Mouse (Mus musculus) right cerebral cortex, postnatal 10 days (tissue): ENCODE measurements at regions not wholly inside any gene's neighbourhood (a gene's known extent, or its start where the extent isn't known, plus 50 kb on each side); places are given as distances from the start of the nearest gene placed in this dataset.

Experiments used
- DNase-seq, 2 experiments: peaks; one replicate each; pipeline ENCODE4 v3.0.0; 2021; ENCODE audit warnings: low spot score in 2 of 2

DNA sequence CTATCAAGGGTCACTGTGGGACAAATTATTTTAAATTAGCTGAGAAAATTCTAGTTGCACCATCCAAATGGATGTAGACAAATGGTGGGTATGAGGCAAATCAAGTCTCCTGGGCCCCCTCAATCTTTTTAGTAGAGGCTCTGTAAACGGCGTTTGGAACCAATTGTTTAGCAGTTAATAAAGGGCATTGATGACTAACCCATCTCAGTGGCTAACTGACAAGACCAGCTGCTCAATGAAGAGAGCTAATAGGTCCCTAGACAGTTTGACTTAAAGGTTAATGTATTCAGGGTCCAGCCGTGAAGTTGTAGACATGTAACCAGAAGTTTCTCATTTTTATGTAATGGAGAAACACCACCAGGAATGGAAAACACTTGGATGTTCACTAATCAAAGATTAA, 332.6 kb upstream of the Gm21961 start:
- DNase-seq, result no peak

DNA sequence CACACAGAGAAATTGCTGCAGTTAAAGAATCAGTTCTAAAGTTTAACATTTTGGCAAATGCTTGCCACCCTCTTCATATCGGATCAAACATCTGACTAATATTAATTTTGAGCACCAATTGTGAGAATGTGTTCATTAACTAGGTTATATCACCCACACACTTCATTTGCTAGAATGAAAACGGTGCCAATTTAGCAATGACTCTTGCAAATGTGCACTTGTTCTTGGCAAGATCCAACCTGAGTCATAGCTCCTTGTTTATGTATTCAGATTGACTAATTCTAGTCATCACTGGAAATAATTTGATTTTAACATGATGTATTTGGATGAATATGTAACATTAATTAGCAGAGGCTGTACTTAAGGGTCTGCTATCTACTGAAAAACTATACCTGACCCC, 327.8 kb upstream of the Gm21961 start:
- DNase-seq, result no peak

DNA sequence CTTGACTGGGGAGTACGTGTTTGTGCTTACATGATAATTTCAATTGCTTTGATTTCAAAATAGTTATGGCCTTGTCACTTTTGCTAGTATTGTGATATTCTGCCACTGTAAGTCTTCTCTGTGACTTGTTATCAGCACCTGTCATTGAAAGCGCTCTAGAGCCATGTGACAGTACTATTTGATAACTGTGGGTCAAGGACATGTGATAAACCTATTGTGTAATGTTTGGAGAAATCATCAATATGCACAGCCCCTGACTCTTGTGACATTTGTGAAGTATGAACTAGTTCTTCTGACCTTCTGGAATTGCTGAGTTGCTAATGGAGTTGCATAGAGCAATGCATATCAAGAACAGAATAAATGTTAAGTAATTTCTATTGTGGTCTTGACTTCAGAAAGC, 319.4 kb upstream of the Gm21961 start:
- DNase-seq, result no peak

DNA sequence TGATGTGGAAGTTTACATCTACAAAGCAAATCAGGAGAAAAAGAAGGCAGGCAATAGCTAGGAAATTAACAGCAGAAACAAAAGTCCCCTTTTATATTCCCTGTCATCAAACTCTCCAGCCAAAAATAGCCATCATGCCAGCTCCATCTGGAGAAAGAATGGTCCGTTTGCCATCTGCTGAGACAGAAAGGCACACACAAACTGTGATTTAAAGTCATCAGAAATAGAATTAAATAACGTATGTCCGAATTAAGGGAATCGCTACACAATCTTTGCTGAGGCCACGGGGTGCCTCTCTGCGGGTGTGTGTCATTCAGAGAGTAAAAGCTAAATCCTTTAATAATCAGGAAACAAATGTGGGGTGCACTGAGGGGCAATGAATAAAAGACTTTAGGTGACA, 293.4 kb upstream of the Gm21961 start:
- DNase-seq, result peak; percentile 31 to 43

DNA sequence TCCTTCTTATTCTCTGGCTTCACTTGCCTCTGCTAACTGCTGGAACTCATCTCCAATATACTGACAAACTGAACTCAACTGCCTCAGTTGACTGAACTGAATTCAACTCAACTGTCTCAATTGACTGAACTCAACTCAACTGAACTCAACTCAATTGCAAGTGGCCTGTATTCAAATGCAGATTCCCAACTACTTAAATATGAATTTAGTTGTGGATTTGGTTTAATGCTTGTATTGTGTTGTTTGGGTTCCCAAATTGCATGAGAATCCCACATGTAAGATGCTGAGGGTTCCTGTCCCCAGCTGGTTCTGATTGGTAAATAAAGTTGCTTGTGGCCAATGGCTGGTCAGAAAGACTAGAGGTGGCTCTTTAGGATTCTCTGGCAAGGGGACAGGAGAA, 244.1 kb upstream of the Gm21961 start:
- DNase-seq, result no peak

DNA sequence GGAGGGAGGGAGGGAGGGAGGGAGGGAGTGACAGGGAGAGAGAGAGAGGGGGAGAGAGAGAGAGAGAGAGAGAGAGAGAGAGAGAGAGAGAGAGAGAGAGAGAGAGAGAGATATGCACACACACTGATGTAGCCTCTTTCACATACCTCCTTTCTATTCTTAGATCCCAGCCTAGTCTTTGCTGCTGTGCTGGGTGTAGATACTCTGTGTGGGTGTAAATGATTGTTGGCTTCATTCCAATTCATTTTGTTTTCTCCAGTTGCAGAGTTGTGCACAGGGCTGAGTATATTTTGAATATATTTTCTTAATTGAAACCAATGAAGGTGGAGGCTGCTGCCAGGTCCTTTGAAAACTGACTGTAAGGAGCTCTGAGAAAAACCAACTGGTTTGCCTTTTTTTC, 207.8 kb upstream of the Gm21961 start:
- peak in 1 of 2 experiments; percentile 18 for DNase-seq

DNA sequence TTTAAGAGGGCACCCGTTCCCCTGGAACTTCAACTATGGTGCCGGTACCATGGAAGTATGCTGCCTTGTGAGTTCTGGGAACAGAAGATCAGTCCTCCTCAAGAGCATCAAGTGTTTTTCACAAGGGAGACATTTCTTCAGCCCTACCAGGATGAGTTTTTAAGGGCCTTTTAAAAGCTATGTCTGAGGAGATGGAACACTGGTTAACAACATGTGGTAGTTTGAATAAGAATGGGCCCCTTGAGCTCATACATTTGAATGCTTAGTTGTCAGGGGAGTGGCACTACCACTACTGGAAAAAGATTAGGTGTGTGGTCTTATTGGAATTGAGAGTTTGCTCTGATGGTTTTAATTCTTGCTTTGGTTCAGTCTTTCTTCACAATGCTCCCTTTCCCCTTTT, 203.2 kb upstream of the Gm21961 start:
- DNase-seq, result no peak

DNA sequence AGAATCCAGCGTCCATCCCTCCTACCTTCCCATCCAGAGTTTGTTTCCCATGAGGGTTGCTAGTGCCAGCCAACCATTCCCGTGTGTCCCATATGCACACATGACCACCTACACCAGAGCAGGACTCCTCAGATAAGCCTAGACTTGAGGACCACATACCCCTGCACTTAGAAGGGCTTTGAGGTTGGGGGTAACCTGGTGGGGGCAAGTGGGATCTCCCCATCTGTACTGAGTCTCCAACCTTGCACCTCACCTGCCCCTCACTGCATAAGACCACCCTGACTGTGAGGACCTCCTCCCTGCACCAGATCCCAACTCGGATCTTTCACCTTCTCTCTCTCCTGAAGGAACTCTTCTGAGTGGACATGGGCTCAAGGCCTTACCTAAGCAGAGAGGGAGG, 181.6 kb upstream of the Gm21961 start:
- no peak for DNase-seq

DNA sequence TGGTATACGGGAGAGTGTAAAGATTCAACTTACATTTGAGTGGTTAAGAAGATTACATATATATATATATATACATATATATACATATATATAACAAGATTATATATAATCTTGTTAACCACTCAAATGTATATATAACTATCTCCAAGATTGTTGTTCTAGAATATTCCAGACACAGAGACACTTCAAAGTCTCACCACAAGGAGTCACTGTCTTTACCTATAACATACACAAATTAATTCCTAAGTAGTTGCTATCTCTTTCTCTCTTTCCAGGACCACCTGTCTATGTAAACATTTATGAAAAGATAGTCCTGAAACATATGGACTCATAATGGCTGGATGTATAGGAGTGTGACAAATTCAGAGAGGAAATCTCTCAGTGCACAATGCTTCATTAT, 178.9 kb upstream of the Gm21961 start:
- DNase-seq, result no peak
